Mouse (Mus musculus): ENCODE results near the gene Cyp2d26. TPM values are rescaled to one million over a fixed set of nuclear protein-coding genes. Genes with fewer than 3 reads are reported as not detected.

The Cyp2d26 gene
- polyA plus RNA-seq (2015; fragmentation: Nextera tagmentation; extraction: Ambion mirVana), result 0.20 and 0.26 TPM in 2 replicates

GRCm38 (mm10) chr15:82794277-82794676 lies at the start of gene Cyp2d26:
Cyp2d26 (minus strand) TSS chr15:82794294.
- no peak within 1 kb of the TSS for H3K4me3 ChIP-seq (ENCODE audit: low read length)
- ATAC-seq (replicated peaks; ENCODE audit: extremely low read depth, insufficient read depth, low FRiP score), result no peak
- no peaks in the 10 kb centered on the region for H3K36me3 ChIP-seq (ENCODE audit: control insufficient read depth, insufficient read depth)
- no peaks in the 10 kb centered on the region for H3K9me3 ChIP-seq (replicated peaks; ENCODE audit: control insufficient read depth, low read length)
- no peaks in the 10 kb centered on the region for H3K27me3 ChIP-seq (ENCODE audit: control insufficient read depth, insufficient read depth, low read length)
- WGBS, result 87% methylated on average over 5 of the region's 5 CpGs
- no peaks in the 10 kb centered on the region for H3K4me1 ChIP-seq (ENCODE audit: control insufficient read depth, insufficient read depth, low read length)
- no peak within 1 kb of the TSS for H3K9ac ChIP-seq (ENCODE audit: low read length)
- H3K27ac ChIP-seq (ENCODE audit: low read length), result no peak within 1 kb of the TSS
- H3K4me2 ChIP-seq (ENCODE audit: low read depth, low read length), result no peak within 1 kb of the TSS

- Histone ChIP-seq H3K4me2 (ENCODE audit: low read depth, low read length) (no peak overlapping the region), H3K27ac (ENCODE audit: low read length) (no peak overlapping the region), H3K27me3 (ENCODE audit: control insufficient read depth, insufficient read depth, low read length) (no peaks in the 10 kb centered on the region), H3K4me3 (ENCODE audit: low read length) (no peak overlapping the region), H3K4me1 (ENCODE audit: control insufficient read depth, insufficient read depth, low read length) (no peaks in the 10 kb centered on the region), H3K36me3 (ENCODE audit: control insufficient read depth, insufficient read depth) (0 out of 2 replicates have a peak, but pooled peaks cover 4% of the 10 kb centered on the region), H3K9me3 (replicated peaks; ENCODE audit: control insufficient read depth, low read length) (no peaks in the 10 kb centered on the region), H3K9ac (ENCODE audit: low read length) (no peak overlapping the region)
- ATAC-seq (replicated peaks; ENCODE audit: extremely low read depth, insufficient read depth, low FRiP score), result no peak
- 95% methylated on average over 3 of the region's 3 CpGs for WGBS
Measured at GRCm38 (mm10) chr15:82839146-82839545, 45.1 kb upstream of the Cyp2d26 start.

DNA sequence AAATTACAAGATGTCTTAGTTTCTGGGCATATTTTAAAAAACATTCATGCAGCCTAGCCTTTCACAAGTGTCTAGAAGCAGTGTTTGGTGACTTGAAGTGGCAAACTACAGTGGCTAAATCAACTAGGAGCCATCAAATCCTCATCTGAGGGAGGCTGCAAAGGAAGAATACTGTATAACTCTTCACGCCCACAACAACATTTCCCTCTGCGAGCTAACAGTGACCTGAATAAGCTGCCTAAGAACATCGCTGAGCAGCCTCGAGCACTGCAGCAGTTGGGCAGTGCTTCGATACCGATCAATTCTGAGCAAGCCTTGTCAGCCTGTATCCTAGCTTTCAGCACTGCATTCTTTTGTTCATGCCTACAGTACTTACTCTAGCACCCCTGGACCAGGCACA lies 35.8 kb upstream of the Cyp2d26 start:
- Histone ChIP-seq H3K4me2 (ENCODE audit: low read depth, low read length) (no peak overlapping the region), H3K27ac (ENCODE audit: low read length) (no peak overlapping the region), H3K36me3 (ENCODE audit: control insufficient read depth, insufficient read depth) (no peaks in the 10 kb centered on the region), H3K9ac (ENCODE audit: low read length) (no peak overlapping the region), H3K4me1 (ENCODE audit: control insufficient read depth, insufficient read depth, low read length) (peaks cover 3% of the 10 kb centered on the region), H3K9me3 (replicated peaks; ENCODE audit: control insufficient read depth, low read length) (no peaks in the 10 kb centered on the region), H3K27me3 (ENCODE audit: control insufficient read depth, insufficient read depth, low read length) (no peaks in the 10 kb centered on the region), H3K4me3 (ENCODE audit: low read length) (no peak overlapping the region)
- WGBS, result 67% methylated on average over 6 of the region's 6 CpGs
- ATAC-seq (replicated peaks; ENCODE audit: extremely low read depth, insufficient read depth, low FRiP score), result no peak

- Histone ChIP-seq H3K4me1 (ENCODE audit: control insufficient read depth, insufficient read depth, low read length) (peaks cover 3% of the 10 kb centered on the region), H3K27me3 (ENCODE audit: control insufficient read depth, insufficient read depth, low read length) (no peaks in the 10 kb centered on the region), H3K4me2 (ENCODE audit: low read depth, low read length) (no peak overlapping the region), H3K36me3 (ENCODE audit: control insufficient read depth, insufficient read depth) (peaks cover under 1% of the 10 kb centered on the region; the same call in 1 of the 2 replicates), H3K9me3 (replicated peaks; ENCODE audit: control insufficient read depth, low read length) (no peaks in the 10 kb centered on the region), H3K4me3 (ENCODE audit: low read length) (no peak overlapping the region), H3K27ac (ENCODE audit: low read length) (no peak overlapping the region), H3K9ac (ENCODE audit: low read length) (no peak overlapping the region)
- ATAC-seq (replicated peaks; ENCODE audit: extremely low read depth, insufficient read depth, low FRiP score), result no peak
Measured at GRCm38 (mm10) chr15:82825866-82826265, 31.8 kb upstream of the Cyp2d26 start.

DNA sequence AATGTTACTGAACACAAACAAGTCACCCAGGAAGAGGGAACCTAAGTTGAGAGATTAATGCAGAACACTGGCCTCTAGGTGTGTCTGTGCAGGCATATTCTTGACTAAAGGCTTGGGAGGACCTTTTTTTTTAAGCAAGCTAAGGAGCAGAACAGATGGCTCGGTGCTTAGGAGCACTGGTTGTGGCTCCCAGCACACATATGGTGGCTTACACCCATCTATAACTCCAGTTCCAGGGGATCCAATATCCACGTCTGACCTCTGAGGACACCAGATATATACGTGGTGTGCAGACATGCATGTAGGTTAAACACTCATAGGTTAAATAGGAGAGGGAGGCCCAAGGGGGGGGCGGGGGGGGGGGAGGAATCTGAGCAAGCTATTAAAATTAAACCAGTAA lies 28.3 kb upstream of the Cyp2d26 start:
- ATAC-seq (replicated peaks; ENCODE audit: extremely low read depth, insufficient read depth, low FRiP score), result no peak
- Histone ChIP-seq H3K4me1 (ENCODE audit: control insufficient read depth, insufficient read depth, low read length) (peaks cover 3% of the 10 kb centered on the region), H3K9ac (ENCODE audit: low read length) (no peak overlapping the region), H3K27ac (ENCODE audit: low read length) (no peak overlapping the region), H3K36me3 (ENCODE audit: control insufficient read depth, insufficient read depth) (peaks cover 3% of the 10 kb centered on the region; the same call in 1 of the 2 replicates), H3K27me3 (ENCODE audit: control insufficient read depth, insufficient read depth, low read length) (no peaks in the 10 kb centered on the region), H3K4me3 (ENCODE audit: low read length) (no peak overlapping the region), H3K4me2 (ENCODE audit: low read depth, low read length) (no peak overlapping the region), H3K9me3 (replicated peaks; ENCODE audit: control insufficient read depth, low read length) (no peaks in the 10 kb centered on the region)
- WGBS, result 74% methylated on average over 3 of the region's 4 CpGs

DNA sequence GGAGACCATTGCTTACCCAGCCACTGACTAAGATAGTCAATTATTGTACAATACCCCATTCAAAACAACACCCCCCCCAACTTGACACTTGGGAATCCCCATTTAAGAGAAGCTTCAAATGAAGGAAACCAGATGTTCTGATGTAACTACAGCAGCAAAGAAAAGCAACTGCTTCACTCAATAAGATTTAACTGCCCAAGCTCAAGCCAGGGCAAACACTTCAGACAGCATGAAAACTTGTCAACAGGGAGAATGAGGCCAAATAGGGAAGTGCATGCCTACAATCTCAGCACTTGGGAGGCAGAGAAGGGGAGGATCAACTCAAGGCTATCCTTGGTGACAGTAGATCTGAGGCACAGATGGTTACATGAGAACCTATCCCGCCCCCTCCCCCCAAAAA lies 27.6 kb upstream of the Cyp2d26 start:
- 88% methylated on average over 1 of the region's 1 CpGs for WGBS
- Histone ChIP-seq H3K4me1 (ENCODE audit: control insufficient read depth, insufficient read depth, low read length) (peaks cover 3% of the 10 kb centered on the region), H3K4me3 (ENCODE audit: low read length) (no peak overlapping the region), H3K9ac (ENCODE audit: low read length) (no peak overlapping the region), H3K36me3 (ENCODE audit: control insufficient read depth, insufficient read depth) (peaks cover 3% of the 10 kb centered on the region; the same call in 1 of the 2 replicates), H3K27ac (ENCODE audit: low read length) (no peak overlapping the region), H3K27me3 (ENCODE audit: control insufficient read depth, insufficient read depth, low read length) (no peaks in the 10 kb centered on the region), H3K9me3 (replicated peaks; ENCODE audit: control insufficient read depth, low read length) (no peaks in the 10 kb centered on the region), H3K4me2 (ENCODE audit: low read depth, low read length) (no peak overlapping the region)
- no peak for ATAC-seq (replicated peaks; ENCODE audit: extremely low read depth, insufficient read depth, low FRiP score)

DNA sequence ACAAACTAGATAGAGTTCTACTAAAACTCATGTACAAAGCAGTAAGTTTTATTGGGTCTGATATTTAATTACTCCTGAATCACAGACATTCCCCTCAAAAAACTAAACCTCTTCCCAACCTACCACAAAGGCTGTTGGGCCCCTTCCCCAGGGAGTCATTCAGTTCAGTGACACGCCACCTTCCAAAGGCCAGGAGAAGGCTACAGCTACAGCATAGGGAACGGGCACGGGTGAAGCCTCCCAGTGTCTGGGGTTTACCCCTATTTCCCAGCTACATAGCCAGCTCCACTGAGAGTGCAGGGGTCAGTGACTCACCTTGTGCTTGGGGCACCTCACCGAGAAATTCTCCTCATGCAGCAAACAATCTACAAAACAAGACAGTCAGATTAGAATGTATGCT lies 21.2 kb upstream of the Cyp2d26 start:
- WGBS, result 87% methylated on average over 4 of the region's 4 CpGs
- H3K4me2 ChIP-seq (ENCODE audit: low read depth, low read length), result no peak overlapping the region
- no peak overlapping the region for H3K9ac ChIP-seq (ENCODE audit: low read length)
- H3K27ac ChIP-seq (ENCODE audit: low read length), result no peak overlapping the region
- H3K9me3 ChIP-seq (replicated peaks; ENCODE audit: control insufficient read depth, low read length), result no peaks in the 10 kb centered on the region
- ATAC-seq (replicated peaks; ENCODE audit: extremely low read depth, insufficient read depth, low FRiP score), result no peak
- H3K27me3 ChIP-seq (ENCODE audit: control insufficient read depth, insufficient read depth, low read length), result no peaks in the 10 kb centered on the region
- no peaks in the 10 kb centered on the region for H3K4me1 ChIP-seq (ENCODE audit: control insufficient read depth, insufficient read depth, low read length)
- peaks cover 8% of the 10 kb centered on the region; the same call in 1 of the 2 replicates for H3K36me3 ChIP-seq (ENCODE audit: control insufficient read depth, insufficient read depth)
- H3K4me3 ChIP-seq (ENCODE audit: low read length), result no peak overlapping the region

DNA sequence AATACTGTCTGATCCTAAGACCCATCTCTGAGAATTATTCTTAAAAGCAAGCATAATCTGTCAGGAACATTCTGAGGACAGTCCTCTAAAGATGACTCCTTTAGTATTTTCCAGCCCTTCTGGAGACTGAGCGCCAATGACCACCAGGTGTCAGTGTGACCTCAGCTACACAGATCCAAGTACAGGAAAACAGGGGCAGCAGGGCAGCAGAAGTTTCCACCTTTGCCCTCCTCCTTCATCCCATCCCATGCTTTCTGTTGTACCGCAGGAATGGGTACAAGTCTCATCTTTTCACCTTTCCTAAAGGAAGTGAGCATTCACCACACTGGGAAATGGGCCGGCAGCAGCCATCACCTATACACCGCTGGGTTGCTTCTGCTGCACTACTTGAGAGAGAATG lies 20.7 kb upstream of the Cyp2d26 start:
- no peaks in the 10 kb centered on the region for H3K9me3 ChIP-seq (replicated peaks; ENCODE audit: control insufficient read depth, low read length)
- no peaks in the 10 kb centered on the region for H3K27me3 ChIP-seq (ENCODE audit: control insufficient read depth, insufficient read depth, low read length)
- ATAC-seq (replicated peaks; ENCODE audit: extremely low read depth, insufficient read depth, low FRiP score), result peak; percentile 69; the same call in 1 of the 2 replicates
- peaks cover 8% of the 10 kb centered on the region; the same call in 1 of the 2 replicates for H3K36me3 ChIP-seq (ENCODE audit: control insufficient read depth, insufficient read depth)
- H3K4me2 ChIP-seq (ENCODE audit: low read depth, low read length), result no peak overlapping the region
- H3K9ac ChIP-seq (ENCODE audit: low read length), result no peak overlapping the region
- no peak overlapping the region for H3K4me3 ChIP-seq (ENCODE audit: low read length)
- no peaks in the 10 kb centered on the region for H3K4me1 ChIP-seq (ENCODE audit: control insufficient read depth, insufficient read depth, low read length)
- WGBS, result 55% methylated on average over 4 of the region's 4 CpGs
- no peak overlapping the region for H3K27ac ChIP-seq (ENCODE audit: low read length)

- Histone ChIP-seq H3K4me3 (ENCODE audit: low read length) (no peak overlapping the region), H3K27me3 (ENCODE audit: control insufficient read depth, insufficient read depth, low read length) (no peaks in the 10 kb centered on the region), H3K36me3 (ENCODE audit: control insufficient read depth, insufficient read depth) (peaks cover 11% of the 10 kb centered on the region; the same call in 1 of the 2 replicates), H3K9me3 (replicated peaks; ENCODE audit: control insufficient read depth, low read length) (no peaks in the 10 kb centered on the region), H3K4me2 (ENCODE audit: low read depth, low read length) (no peak overlapping the region), H3K9ac (ENCODE audit: low read length) (no peak overlapping the region), H3K27ac (ENCODE audit: low read length) (no peak overlapping the region), H3K4me1 (ENCODE audit: control insufficient read depth, insufficient read depth, low read length) (no peaks in the 10 kb centered on the region)
- no peak for ATAC-seq (replicated peaks; ENCODE audit: extremely low read depth, insufficient read depth, low FRiP score)
- 87% methylated on average over 7 of the region's 7 CpGs for WGBS
Measured at GRCm38 (mm10) chr15:82814321-82814720, 20.2 kb upstream of the Cyp2d26 start.

All from heart, embryonic 16.5 days (tissue).